Comparison of ENCODE assay signal across 8 mouse cellular contexts in genomic region chr6:83107566-83108400, GRCm38 (mm10). TPM values are rescaled to one million over a fixed set of nuclear protein-coding genes. Genes with fewer than 3 reads are reported as not detected.
DNase-seq lines count a peak whose midpoint lies in the region; ATAC-seq lines count a peak whose summit lies in the region.

No protein-coding gene starts in this region.

- H3K4me3 ChIP-seq in liver, embryonic 13.5 days (replicated peaks) = peak overlapping the region; percentile 96

- H3K4me2 ChIP-seq in liver, embryonic 13.5 days = peak overlapping the region; percentile 80

- peaks cover 57% of the 10 kb centered on the region for H3K4me1 ChIP-seq in liver, embryonic 13.5 days (replicated peaks)

- no peaks in the 10 kb centered on the region for H3K9me3 ChIP-seq in liver, embryonic 13.5 days (replicated peaks)

- 36% methylated on average over 13 of the region's 13 CpGs for WGBS in liver, embryonic 13.5 days (ENCODE audit: insufficient replicate concordance)

- peak overlapping the region; percentile 98 for H3K9ac ChIP-seq in liver, embryonic 13.5 days

- no peaks in the 10 kb centered on the region for H3K27me3 ChIP-seq in liver, embryonic 13.5 days

- peak; percentile 88 for DNase-seq in B cell, adult 2 months
- DNase-seq in T-cell, adult 2 months (ENCODE audit: low spot score) = peak; percentile 76
- peak; percentile 81 for DNase-seq in kidney, adult 18-20 months
- peak; percentile 77 for DNase-seq in liver, embryonic 13.5 days
- peak; percentile 87 for DNase-seq in naive thymus-derived CD4-positive, alpha-beta T cell, adult 2 months (ENCODE audit: low read depth)
- peak; percentile 62 to 69 for DNase-seq in thymus, adult 18-20 months

- H3K27ac ChIP-seq in liver, embryonic 13.5 days = peak overlapping the region; percentile 96

- peak; percentile 71 for ATAC-seq in common myeloid progenitor, adult 5-6 weeks (replicated peaks; ENCODE audit: low read depth, poor library complexity, severe bottlenecking)
- ATAC-seq in granulocyte monocyte progenitor cell, adult 5-6 weeks (replicated peaks; ENCODE audit: poor library complexity, severe bottlenecking) = peak; percentile 82
- peak; percentile 33 for ATAC-seq in liver, embryonic 13.5 days (ENCODE audit: low read depth)

- H3K36me3 ChIP-seq in liver, embryonic 13.5 days = peaks cover 44% of the 10 kb centered on the region

RNA-seq across cellular contexts. Expression of gene Mrpl53, which starts 1.1 kb away (rescaled TPM):
- 25.3 and 30.0 TPM in 2 replicates for total RNA-seq in common myeloid progenitor, adult 5-6 weeks (2017)
- 48.6 and 78.4 TPM in 2 replicates for total RNA-seq in granulocyte monocyte progenitor cell, adult 5-6 weeks (2014; fragmentation: Nextera tagmentation)
- 14.6 and 29.1 TPM in 2 replicates for total RNA-seq in granulocyte monocyte progenitor cell, adult 5-6 weeks (2017)
- 94.5 and 99.8 TPM in 2 replicates for polyA plus RNA-seq in liver, embryonic 13.5 days (2015; fragmentation: Nextera tagmentation; extraction: Ambion mirVana)

RNA-seq across cellular contexts. Expression of gene Gm42688, which starts 6.4 kb away (rescaled TPM):
- total RNA-seq in common myeloid progenitor, adult 5-6 weeks (2017) = 2.1 and 3.1 TPM in 2 replicates
- total RNA-seq in granulocyte monocyte progenitor cell, adult 5-6 weeks (2014; fragmentation: Nextera tagmentation) = 2.0 and 6.3 TPM in 2 replicates
- total RNA-seq in granulocyte monocyte progenitor cell, adult 5-6 weeks (2017) = 2.6 TPM in 2 replicates
- 1.1 and 1.3 TPM in 2 replicates for polyA plus RNA-seq in liver, embryonic 13.5 days (2015; fragmentation: Nextera tagmentation; extraction: Ambion mirVana)

RNA-seq across cellular contexts. Expression of gene Ccdc142, which starts 6.4 kb away (rescaled TPM):
- 0.41 TPM in 1 of 2 replicates, not detected in the other for total RNA-seq in common myeloid progenitor, adult 5-6 weeks (2017)
- total RNA-seq in granulocyte monocyte progenitor cell, adult 5-6 weeks (2014; fragmentation: Nextera tagmentation) = 2.8 and 8.2 TPM in 2 replicates
- 2.5 and 5.7 TPM in 2 replicates for total RNA-seq in granulocyte monocyte progenitor cell, adult 5-6 weeks (2017)
- polyA plus RNA-seq in liver, embryonic 13.5 days (2015; fragmentation: Nextera tagmentation; extraction: Ambion mirVana) = 0.94 and 1.1 TPM in 2 replicates

RNA-seq across cellular contexts. Expression of gene Mogs, which starts 7.5 kb away (rescaled TPM):
- 80.9 and 86.2 TPM in 2 replicates for total RNA-seq in common myeloid progenitor, adult 5-6 weeks (2017)
- total RNA-seq in granulocyte monocyte progenitor cell, adult 5-6 weeks (2014; fragmentation: Nextera tagmentation) = 90.1 and 93.4 TPM in 2 replicates
- total RNA-seq in granulocyte monocyte progenitor cell, adult 5-6 weeks (2017) = 137 and 158 TPM in 2 replicates
- 44.9 and 46.7 TPM in 2 replicates for polyA plus RNA-seq in liver, embryonic 13.5 days (2015; fragmentation: Nextera tagmentation; extraction: Ambion mirVana)

RNA-seq across cellular contexts. Expression of gene Wbp1, which starts 13.6 kb away (rescaled TPM):
- 70.1 and 85.3 TPM in 2 replicates for total RNA-seq in common myeloid progenitor, adult 5-6 weeks (2017)
- 31.4 and 38.9 TPM in 2 replicates for total RNA-seq in granulocyte monocyte progenitor cell, adult 5-6 weeks (2014; fragmentation: Nextera tagmentation)
- 77.6 and 91.3 TPM in 2 replicates for total RNA-seq in granulocyte monocyte progenitor cell, adult 5-6 weeks (2017)
- 30.4 and 32.3 TPM in 2 replicates for polyA plus RNA-seq in liver, embryonic 13.5 days (2015; fragmentation: Nextera tagmentation; extraction: Ambion mirVana)

Comparison
In these comparisons a context has a peak if more than half of its experiments do, and no peak if none do; other contexts are left out.
1. Peak in every context shown above with its lines: DNase-seq, ATAC-seq, H3K4me3 ChIP-seq and H3K27ac ChIP-seq.